Mouse (Mus musculus) myocyte (in vitro differentiated cells): Measurements from ENCODE around the gene Clasp1.

Source experiments
- CEBPB ChIP-seq: IDR thresholded peaks from 2 replicates; pipeline ENCODE4 v1.6.1; 2011; ENCODE audit warnings: mild to moderate bottlenecking, moderate library complexity; ENCODE audit not compliant: poor library complexity, insufficient read depth, severe bottlenecking
- E2F4 ChIP-seq: IDR thresholded peaks from one replicate; pipeline ENCODE4 v1.6.1; 2011; ENCODE audit warnings: mild to moderate bottlenecking, control low read depth, moderate library complexity; ENCODE audit not compliant: insufficient read depth
- MAX ChIP-seq: IDR thresholded peaks from one replicate; pipeline ENCODE4 v1.6.1; 2011; ENCODE audit warnings: low read depth, mild to moderate bottlenecking, control low read depth
- MYOG ChIP-seq, 3 experiments: IDR thresholded peaks; one replicate each; pipeline ENCODE4 v1.6.1; 2011; ENCODE audit warnings: control low read depth in 2 of 3, low read depth in 2 of 3, mild to moderate bottlenecking in 2 of 3; ENCODE audit not compliant: insufficient read length in 2 of 3, control insufficient read depth in 1 of 3, insufficient read depth in 1 of 3
- POLR2A ChIP-seq: IDR thresholded peaks from one replicate; pipeline ENCODE4 v1.6.1; 2011; ENCODE audit warnings: low read depth, mild to moderate bottlenecking, control low read depth, moderate library complexity; ENCODE audit not compliant: insufficient read length
- TCF12 ChIP-seq: IDR thresholded peaks from one replicate; pipeline ENCODE4 v1.6.1; 2011; ENCODE audit warnings: mild to moderate bottlenecking, control low read depth; ENCODE audit not compliant: poor library complexity, insufficient read depth, severe bottlenecking
- TCF3 ChIP-seq: IDR thresholded peaks from one replicate; pipeline ENCODE4 v1.6.1; 2011; ENCODE audit warnings: low read depth, control low read depth; ENCODE audit not compliant: insufficient read length

DNA sequence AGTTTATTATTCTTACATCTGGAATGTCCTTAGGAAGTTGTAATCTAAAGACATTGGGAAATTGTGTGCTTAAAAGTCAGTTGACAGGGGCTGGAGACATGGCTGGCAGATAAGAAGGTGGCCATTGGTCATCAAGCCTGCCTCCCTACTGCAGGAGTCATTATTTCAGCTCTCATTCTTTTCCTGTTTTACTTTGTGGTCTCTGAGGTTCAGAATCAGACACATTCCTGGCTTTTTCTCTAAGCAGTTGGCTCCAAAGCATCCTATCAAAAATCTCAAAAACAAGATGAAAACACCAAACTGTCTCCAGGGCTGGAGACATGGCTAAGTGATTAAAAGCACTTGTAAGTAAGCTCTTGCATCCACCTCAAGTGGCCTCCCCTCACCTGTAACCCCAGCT, 49.5 kb downstream of the Clasp1 start:
- no peak for TF ChIP-seq MYOG (IDR thresholded peaks at IDR 0.05; ENCODE audit: control insufficient read depth in 1 of 3, insufficient read depth in 1 of 3, insufficient read length in 2 of 3, low read depth in 2 of 3)
- no peak for TF ChIP-seq POLR2A
- TF ChIP-seq MAX: no peak
- TF ChIP-seq CEBPB: no peak
- TF ChIP-seq E2F4: no peak
- no peak for TF ChIP-seq TCF12
- TF ChIP-seq TCF3: no peak
